Mouse (Mus musculus): ENCODE measurements at regions not wholly inside any gene's neighbourhood (a gene's known extent, or its start where the extent isn't known, plus 50 kb on each side); places are given as distances from the start of the nearest gene placed in this dataset.

DNA sequence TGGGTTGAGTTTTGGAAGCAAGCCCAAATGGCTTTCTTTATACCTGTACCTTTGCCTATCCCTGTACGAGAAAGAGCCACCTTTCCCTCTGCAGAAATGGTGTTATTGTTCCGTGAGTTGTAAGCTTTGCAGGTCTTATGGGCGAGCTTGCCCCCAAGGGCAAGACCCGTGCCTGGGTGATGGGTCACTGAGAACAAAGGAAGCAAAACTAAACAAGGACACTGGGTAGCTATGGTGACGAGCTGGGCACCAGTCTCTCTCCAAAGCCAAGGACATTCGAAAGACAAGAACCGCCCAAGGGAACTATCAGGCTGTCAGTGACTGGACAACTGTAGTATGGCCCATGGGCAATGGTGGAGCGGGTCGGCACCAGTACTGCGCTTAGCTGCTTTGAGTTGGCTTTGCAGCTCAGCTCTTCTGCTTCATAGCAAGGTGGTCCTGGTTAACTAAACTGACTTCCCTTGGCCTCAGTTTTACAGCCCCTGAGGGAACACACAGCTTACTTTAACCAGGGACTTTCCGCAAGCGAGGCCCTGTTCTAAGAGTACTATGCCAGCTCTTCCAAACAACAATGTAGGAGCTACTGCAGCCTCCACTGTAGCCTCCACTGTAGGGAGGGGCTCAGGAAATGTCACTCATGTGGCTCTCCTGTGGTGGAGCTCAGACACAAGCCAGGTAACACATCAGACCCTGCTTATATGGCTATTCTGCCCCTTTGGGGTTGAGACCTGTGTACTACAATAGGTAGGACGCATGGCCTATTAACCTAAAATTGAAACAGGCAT lies 124.1 kb downstream of the Sp3 start:
- no peaks in the 10 kb centered on the region for H3K9me3 ChIP-seq
- no peak overlapping the region for H3K4me3 ChIP-seq
- H3K36me3 ChIP-seq = no peaks in the 10 kb centered on the region
- H3K4me1 ChIP-seq = no peaks in the 10 kb centered on the region
- no peak overlapping the region for H3K27ac ChIP-seq
- H3K9ac ChIP-seq = no peak overlapping the region
- 77% methylated on average over 13 of the region's 13 CpGs for WGBS
- H3K27me3 ChIP-seq (replicated peaks) = no peaks in the 10 kb centered on the region
- no peak for ATAC-seq (ENCODE audit: low FRiP score, low read depth)
- H3K4me2 ChIP-seq (replicated peaks) = no peak overlapping the region

DNA sequence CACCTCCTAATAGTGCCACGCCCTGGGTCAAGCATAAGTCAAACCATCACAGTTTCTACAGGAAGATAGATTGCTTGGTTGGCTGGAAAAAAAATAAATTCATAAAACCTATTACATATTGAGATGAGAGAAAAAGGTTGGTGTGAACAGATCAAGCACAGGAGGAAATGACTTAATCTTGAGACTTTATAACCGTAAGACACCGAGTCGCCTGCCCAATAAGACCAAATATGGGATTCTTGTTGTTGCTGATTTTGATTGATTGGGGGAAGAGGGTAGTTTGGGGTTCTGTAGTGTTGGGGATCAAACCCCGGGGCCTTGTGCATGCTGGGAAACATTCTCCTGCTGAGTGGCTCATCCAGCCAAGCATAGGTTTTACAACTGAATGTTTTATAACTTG lies 122.9 kb downstream of the Sp3 start:
- Histone ChIP-seq H3K36me3 (no peaks in the 10 kb centered on the region), H3K27me3 (replicated peaks) (no peaks in the 10 kb centered on the region), H3K9ac (no peak overlapping the region), H3K9me3 (no peaks in the 10 kb centered on the region), H3K4me3 (no peak overlapping the region), H3K4me1 (no peaks in the 10 kb centered on the region), H3K4me2 (replicated peaks) (no peak overlapping the region), H3K27ac (no peak overlapping the region)
- ATAC-seq (ENCODE audit: low FRiP score, low read depth) = no peak
- 94% methylated on average over 5 of the region's 5 CpGs for WGBS

DNA sequence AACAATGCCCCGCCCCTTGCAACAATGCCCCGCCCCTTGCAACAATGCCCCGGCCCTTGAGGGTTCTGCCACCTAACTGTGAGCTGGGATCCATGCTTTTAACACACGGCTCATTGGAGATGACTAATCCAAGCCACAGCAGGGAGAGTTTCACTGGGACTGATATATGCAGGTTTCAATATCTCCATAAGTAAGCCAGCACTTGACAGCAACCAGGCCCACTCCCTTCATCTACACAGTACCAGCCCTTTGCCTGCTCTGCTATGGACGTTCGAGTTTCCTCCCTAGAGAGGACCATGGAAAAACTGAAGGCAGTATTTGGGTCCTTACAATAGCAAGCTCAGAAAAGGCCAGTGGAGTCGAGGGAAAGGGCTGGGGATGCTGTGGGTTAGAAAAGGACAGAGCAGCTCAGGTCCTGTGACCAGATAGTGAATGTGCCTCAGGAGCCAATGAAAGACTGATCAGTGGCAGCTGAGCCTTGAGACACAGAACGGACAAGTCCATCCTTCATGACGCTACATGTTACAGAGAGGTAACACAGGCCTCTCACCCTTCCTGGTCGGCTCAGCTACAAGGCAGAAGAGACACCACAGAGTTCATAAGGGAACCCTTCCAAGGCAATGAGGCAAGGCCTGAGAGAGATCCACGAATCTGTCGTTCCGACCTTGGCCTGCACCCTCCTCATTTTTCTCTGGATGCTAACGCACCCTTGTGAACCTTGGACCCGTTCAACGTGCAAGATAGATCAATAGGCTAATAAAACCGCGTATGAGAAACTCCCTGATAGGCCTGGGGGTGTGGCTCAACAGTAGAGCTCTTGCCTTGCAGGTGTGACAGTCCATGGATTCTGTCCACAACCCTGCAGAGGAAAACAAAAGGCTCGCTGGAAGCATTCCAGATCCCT lies 114.5 kb downstream of the Sp3 start:
- Histone ChIP-seq H3K9me3 (no peaks in the 10 kb centered on the region), H3K9ac (no peak overlapping the region), H3K4me3 (no peak overlapping the region), H3K36me3 (no peaks in the 10 kb centered on the region), H3K4me1 (no peaks in the 10 kb centered on the region), H3K27ac (no peak overlapping the region), H3K4me2 (replicated peaks) (no peak overlapping the region), H3K27me3 (replicated peaks) (no peaks in the 10 kb centered on the region)
- no peak for ATAC-seq (ENCODE audit: low FRiP score, low read depth)
- WGBS = 61% methylated on average over 19 of the region's 19 CpGs

DNA sequence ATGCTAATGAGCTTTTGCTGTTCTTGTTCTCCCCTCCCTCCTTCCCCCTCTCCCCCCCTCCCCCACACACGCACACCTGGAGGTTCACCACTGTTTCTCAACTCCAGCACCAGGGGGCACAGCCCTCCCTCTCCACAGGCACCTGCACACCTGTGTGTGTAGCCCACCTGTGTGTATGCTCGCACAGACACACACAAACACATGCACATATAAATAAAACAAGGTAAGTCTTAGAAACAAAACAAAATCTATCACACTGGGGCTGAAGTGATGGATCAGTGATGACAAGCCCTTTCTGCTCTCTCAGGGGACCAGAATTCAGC lies 113.9 kb downstream of the Sp3 start:
- Histone ChIP-seq H3K9ac (no peak overlapping the region), H3K4me1 (no peaks in the 10 kb centered on the region), H3K4me2 (replicated peaks) (no peak overlapping the region), H3K27ac (no peak overlapping the region), H3K9me3 (no peaks in the 10 kb centered on the region), H3K36me3 (no peaks in the 10 kb centered on the region), H3K27me3 (replicated peaks) (no peaks in the 10 kb centered on the region), H3K4me3 (no peak overlapping the region)
- WGBS = 62% methylated on average over 2 of the region's 2 CpGs
- no peak for ATAC-seq (ENCODE audit: low FRiP score, low read depth)

DNA sequence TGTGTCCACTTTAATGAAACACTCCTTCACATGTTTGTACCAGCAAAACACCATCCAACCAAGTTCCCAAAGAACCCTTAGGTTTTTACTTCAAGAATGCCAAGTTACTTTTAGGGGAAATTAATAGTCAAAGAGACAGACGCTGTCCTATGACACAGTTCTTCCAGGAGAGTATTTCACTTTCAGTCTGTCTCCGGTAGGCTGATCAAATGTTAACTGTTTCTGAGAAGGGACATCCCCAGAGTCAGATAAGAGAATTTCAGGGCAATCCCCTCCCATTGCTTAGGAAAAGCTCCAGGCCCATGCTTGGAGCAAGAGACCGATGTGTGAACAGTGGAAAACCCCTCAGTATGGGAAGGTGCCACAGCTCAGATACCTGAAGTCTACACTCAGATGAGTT lies 112.1 kb downstream of the Sp3 start:
- WGBS = 97% methylated on average over 3 of the region's 3 CpGs
- no peaks in the 10 kb centered on the region for H3K27me3 ChIP-seq (replicated peaks)
- no peaks in the 10 kb centered on the region for H3K36me3 ChIP-seq
- no peak for ATAC-seq (ENCODE audit: low FRiP score, low read depth)
- H3K4me2 ChIP-seq (replicated peaks) = no peak overlapping the region
- H3K27ac ChIP-seq = no peak overlapping the region
- H3K4me1 ChIP-seq = no peaks in the 10 kb centered on the region
- H3K4me3 ChIP-seq = no peak overlapping the region
- no peak overlapping the region for H3K9ac ChIP-seq
- H3K9me3 ChIP-seq = no peaks in the 10 kb centered on the region

DNA sequence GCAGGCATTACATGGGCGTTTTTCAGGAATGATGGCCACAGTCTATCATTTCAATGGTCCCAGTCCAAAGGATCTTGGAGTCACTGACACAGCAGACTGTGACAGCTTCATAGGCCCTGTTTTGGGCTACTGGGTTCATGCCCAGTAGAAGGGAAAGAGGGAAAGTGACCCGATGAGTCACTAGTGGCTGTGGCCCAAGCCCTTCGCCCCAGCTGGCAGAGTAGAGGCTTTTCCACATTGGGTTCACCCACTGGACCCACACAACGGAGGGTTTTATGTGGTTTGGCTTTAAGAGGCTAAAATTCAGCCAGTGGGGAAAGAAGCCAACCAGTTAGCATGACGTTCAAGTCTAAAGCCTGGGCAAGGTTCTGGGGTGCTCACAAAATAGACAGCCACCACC lies 108.4 kb downstream of the Sp3 start:
- no peak overlapping the region for H3K27ac ChIP-seq
- H3K9me3 ChIP-seq = no peaks in the 10 kb centered on the region
- H3K36me3 ChIP-seq = no peaks in the 10 kb centered on the region
- H3K4me3 ChIP-seq = no peak overlapping the region
- no peaks in the 10 kb centered on the region for H3K4me1 ChIP-seq
- no peaks in the 10 kb centered on the region for H3K27me3 ChIP-seq (replicated peaks)
- 92% methylated on average over 5 of the region's 5 CpGs for WGBS
- no peak overlapping the region for H3K4me2 ChIP-seq (replicated peaks)
- no peak for ATAC-seq (ENCODE audit: low FRiP score, low read depth)
- no peak overlapping the region for H3K9ac ChIP-seq

DNA sequence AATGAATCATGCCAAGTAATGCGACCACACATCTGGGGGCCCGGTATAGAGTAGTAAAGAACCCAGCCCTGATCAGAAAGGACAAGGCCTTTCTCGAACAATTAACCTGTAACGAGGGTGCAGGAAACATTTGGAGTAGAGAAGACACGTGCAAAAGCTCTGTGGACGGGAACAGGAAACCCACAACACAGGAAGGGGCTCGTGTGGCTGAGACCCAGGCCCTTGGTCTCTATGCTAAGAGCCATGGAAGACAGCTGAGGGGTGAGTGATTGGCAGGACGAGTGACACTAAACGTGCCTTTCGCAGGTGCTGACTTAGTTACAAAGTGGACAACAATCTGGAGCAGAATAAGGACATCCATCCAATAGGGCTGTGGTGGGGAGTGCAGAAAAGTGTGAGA lies 106.3 kb downstream of the Sp3 start:
- Histone ChIP-seq H3K4me3 (no peak overlapping the region), H3K27me3 (replicated peaks) (no peaks in the 10 kb centered on the region), H3K27ac (no peak overlapping the region), H3K36me3 (no peaks in the 10 kb centered on the region), H3K9me3 (no peaks in the 10 kb centered on the region), H3K4me2 (replicated peaks) (no peak overlapping the region), H3K4me1 (no peaks in the 10 kb centered on the region), H3K9ac (no peak overlapping the region)
- 85% methylated on average over 10 of the region's 10 CpGs for WGBS
- ATAC-seq (ENCODE audit: low FRiP score, low read depth) = no peak

DNA sequence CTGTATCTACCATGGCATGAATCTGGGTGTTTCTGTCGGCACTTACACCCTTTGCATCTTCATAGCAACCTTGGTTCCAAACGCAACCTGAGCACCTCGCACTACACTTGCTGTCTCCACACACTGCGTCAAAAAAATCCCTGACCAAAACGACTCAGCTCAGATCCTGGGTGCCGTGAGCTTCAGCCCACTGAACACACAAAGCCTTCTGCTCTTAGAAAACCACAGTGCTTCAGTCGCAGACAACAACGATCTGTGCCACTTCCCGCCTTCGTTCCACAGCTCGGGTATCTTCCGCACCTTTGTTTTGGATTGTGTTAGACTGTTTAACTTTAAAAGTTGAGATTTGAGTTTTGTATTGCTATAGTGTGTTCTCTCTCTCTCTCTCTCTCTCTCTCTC lies 105.7 kb downstream of the Sp3 start:
- Histone ChIP-seq H3K4me1 (no peaks in the 10 kb centered on the region), H3K4me2 (replicated peaks) (no peak overlapping the region), H3K27ac (no peak overlapping the region), H3K27me3 (replicated peaks) (no peaks in the 10 kb centered on the region), H3K36me3 (no peaks in the 10 kb centered on the region), H3K9ac (no peak overlapping the region), H3K9me3 (no peaks in the 10 kb centered on the region), H3K4me3 (no peak overlapping the region)
- ATAC-seq (ENCODE audit: low FRiP score, low read depth) = no peak
- 88% methylated on average over 12 of the region's 12 CpGs for WGBS

DNA sequence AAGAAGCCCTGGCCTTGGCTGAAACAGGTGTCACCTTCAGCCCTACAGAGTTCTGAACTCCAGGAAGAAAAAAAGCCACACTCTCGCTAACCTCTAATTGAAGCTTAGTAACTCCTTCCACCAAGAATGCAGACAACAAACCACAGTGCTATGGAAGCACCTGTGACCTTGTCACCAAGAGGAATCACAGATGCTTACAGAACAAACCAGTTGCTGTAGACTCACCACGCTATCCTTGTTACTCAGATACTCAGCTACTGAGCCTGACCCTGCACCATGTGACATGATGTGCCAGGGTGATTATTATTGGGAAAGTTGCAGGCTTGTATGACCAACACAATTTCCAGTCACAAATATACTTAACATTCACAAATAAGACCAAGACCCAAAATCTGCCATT lies 104.6 kb downstream of the Sp3 start:
- no peak for ATAC-seq (ENCODE audit: low FRiP score, low read depth)
- Histone ChIP-seq H3K9me3 (no peaks in the 10 kb centered on the region), H3K4me3 (no peak overlapping the region), H3K27me3 (replicated peaks) (no peaks in the 10 kb centered on the region), H3K36me3 (no peaks in the 10 kb centered on the region), H3K27ac (no peak overlapping the region), H3K4me1 (no peaks in the 10 kb centered on the region), H3K4me2 (replicated peaks) (no peak overlapping the region), H3K9ac (no peak overlapping the region)
- WGBS = 85% methylated on average over 2 of the region's 2 CpGs

DNA sequence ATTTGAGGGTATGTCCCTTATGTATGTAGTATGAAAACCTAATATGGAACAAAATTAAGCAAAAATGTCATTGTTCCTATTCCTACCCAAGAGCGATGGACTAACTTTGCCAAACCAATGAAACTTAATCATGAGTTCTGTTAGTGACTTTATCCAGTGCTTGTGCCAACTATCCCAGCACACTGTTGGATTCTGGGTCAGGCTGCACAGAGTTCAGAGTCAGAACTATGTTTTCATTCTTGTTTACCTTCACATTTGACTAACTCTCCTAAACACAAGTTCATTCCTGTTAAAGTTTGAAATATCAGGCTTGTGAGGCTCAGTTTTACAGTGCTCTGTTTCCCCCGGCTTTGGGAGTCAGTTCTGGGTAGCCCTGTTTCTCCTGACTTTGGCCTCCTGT lies 100.2 kb downstream of the Sp3 start:
- Histone ChIP-seq H3K9me3 (no peaks in the 10 kb centered on the region), H3K4me1 (no peaks in the 10 kb centered on the region), H3K9ac (no peak overlapping the region), H3K4me2 (replicated peaks) (no peak overlapping the region), H3K27me3 (replicated peaks) (no peaks in the 10 kb centered on the region), H3K27ac (no peak overlapping the region), H3K36me3 (no peaks in the 10 kb centered on the region), H3K4me3 (no peak overlapping the region)
- no peak for ATAC-seq (ENCODE audit: low FRiP score, low read depth)
- 92% methylated on average over 2 of the region's 2 CpGs for WGBS

DNA sequence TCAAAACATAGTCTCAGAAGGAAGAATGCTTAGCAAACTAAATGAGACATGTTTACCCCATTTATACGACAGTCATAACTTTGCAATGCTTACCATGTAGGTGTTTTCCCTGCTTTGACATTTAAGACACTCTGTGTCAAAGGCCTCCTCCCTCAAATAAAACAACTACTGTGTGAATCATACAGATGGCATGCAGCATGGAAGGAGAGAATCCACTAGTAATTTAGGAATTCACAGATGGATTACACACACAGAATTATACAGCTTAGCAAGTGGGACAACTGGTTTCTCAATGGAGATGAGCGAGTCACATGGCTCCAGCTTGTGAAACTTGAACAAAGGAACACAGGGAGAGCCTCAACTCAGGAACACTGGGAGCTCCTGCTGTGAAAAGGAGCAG lies 98.7 kb downstream of the Sp3 start:
- H3K4me3 ChIP-seq = no peak overlapping the region
- no peak overlapping the region for H3K4me2 ChIP-seq (replicated peaks)
- 82% methylated on average over 2 of the region's 2 CpGs for WGBS
- H3K36me3 ChIP-seq = no peaks in the 10 kb centered on the region
- no peak overlapping the region for H3K9ac ChIP-seq
- H3K4me1 ChIP-seq = no peaks in the 10 kb centered on the region
- no peaks in the 10 kb centered on the region for H3K9me3 ChIP-seq
- ATAC-seq (ENCODE audit: low FRiP score, low read depth) = no peak
- no peak overlapping the region for H3K27ac ChIP-seq
- H3K27me3 ChIP-seq (replicated peaks) = no peaks in the 10 kb centered on the region

DNA sequence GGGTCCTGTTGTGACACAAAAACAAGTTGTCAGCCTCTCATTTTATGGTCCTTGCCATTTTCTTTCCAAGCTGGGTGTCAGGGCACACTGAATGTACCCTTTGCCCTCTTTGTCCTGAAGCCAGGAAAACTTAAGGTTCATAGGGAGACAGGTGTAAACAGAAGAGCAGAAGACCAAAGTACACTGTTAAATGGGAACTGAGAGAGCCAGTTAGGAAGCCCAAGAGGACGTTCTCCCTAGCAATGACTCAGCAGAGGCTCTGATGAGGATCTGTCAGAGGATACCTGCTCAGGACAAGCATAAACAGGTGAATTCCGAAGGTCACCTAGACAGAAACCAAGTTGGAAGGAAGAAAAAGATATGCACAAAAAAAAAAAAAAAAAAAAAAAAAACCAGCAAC lies 94.0 kb downstream of the Sp3 start:
- ATAC-seq (ENCODE audit: low FRiP score, low read depth) = no peak
- no peaks in the 10 kb centered on the region for H3K9me3 ChIP-seq
- no peak overlapping the region for H3K4me3 ChIP-seq
- no peaks in the 10 kb centered on the region for H3K36me3 ChIP-seq
- H3K9ac ChIP-seq = no peak overlapping the region
- no peaks in the 10 kb centered on the region for H3K4me1 ChIP-seq
- no peak overlapping the region for H3K27ac ChIP-seq
- no peaks in the 10 kb centered on the region for H3K27me3 ChIP-seq (replicated peaks)
- H3K4me2 ChIP-seq (replicated peaks) = no peak overlapping the region
- WGBS = 89% methylated on average over 2 of the region's 2 CpGs

All from neural tube, embryonic 12.5 days (tissue).